26 mouse cellular contexts compared by ENCODE assay signal in the genomic region with DNA sequence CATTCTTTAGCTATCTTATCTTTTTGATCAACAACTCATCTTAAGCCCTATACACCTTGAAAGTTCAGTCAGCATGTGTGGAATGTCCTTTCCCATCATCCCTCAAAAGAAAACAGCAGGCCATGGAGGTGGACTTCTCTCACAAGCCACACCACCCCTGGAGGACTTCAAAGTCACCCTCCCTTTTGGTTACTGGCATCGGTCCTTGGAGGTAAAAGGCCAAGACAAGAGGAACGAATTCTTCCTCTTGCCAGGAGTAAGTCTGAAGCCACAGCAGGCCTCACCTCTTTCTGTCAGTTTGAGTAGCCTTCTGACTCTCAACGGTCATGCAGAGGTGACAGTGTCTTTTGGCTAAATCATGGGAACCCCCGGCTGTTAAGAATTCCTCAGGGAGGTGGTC. TPM values are rescaled to one million over a fixed set of nuclear protein-coding genes. Genes with fewer than 3 reads are reported as not detected.
DNase-seq lines count a peak whose midpoint lies in the region; ATAC-seq lines count a peak whose summit lies in the region.
"Had no signal": no experiment of that assay in that cellular context is flagged by ENCODE, and none has a peak within 500 bp of the region (broad histone marks: within the 10 kb centered on the region; RNA-seq: fewer than 3 reads in every experiment).

No protein-coding gene starts in this region.

- H3K27ac ChIP-seq in heart, embryonic 12.5 days (ENCODE audit: poor library complexity, severe bottlenecking), result no peak overlapping the region
- H3K27ac ChIP-seq in kidney, embryonic 15.5 days, result no peak overlapping the region
- H3K27ac ChIP-seq: embryonic facial prominence, embryonic 12.5 days; embryonic facial prominence, embryonic 15.5 days; forebrain, embryonic 13.5 days; heart, embryonic 15.5 days; hindbrain, embryonic 14.5 days; hindbrain, postnatal 0 days had no signal

- no peak overlapping the region for H3K4me2 ChIP-seq in heart, embryonic 12.5 days
- H3K4me2 ChIP-seq in kidney, embryonic 15.5 days, result no peak overlapping the region
- H3K4me2 ChIP-seq: embryonic facial prominence, embryonic 12.5 days; embryonic facial prominence, embryonic 15.5 days; forebrain, embryonic 13.5 days; heart, embryonic 11.5 days; heart, embryonic 15.5 days; hindbrain, embryonic 14.5 days had no signal

- peaks cover 24% of the 10 kb centered on the region for H3K4me1 ChIP-seq in heart, embryonic 12.5 days (replicated peaks)
- H3K4me1 ChIP-seq in kidney, embryonic 15.5 days, result peaks cover 23% of the 10 kb centered on the region

- H3K9me3 ChIP-seq in heart, embryonic 12.5 days (replicated peaks), result no peaks in the 10 kb centered on the region
- H3K9me3 ChIP-seq in kidney, embryonic 15.5 days (replicated peaks), result no peaks in the 10 kb centered on the region
- H3K9me3 ChIP-seq: embryonic facial prominence, embryonic 12.5 days; embryonic facial prominence, embryonic 15.5 days; forebrain, embryonic 13.5 days; heart, embryonic 15.5 days had no signal

- H3K9ac ChIP-seq in heart, embryonic 12.5 days, result no peak overlapping the region
- no peak overlapping the region for H3K9ac ChIP-seq in kidney, embryonic 15.5 days
- H3K9ac ChIP-seq: embryonic facial prominence, embryonic 12.5 days; embryonic facial prominence, embryonic 15.5 days; forebrain, embryonic 13.5 days; heart, embryonic 15.5 days; hindbrain, embryonic 14.5 days had no signal

- H3K36me3 ChIP-seq in heart, embryonic 12.5 days, result no peaks in the 10 kb centered on the region
- H3K36me3 ChIP-seq in kidney, embryonic 15.5 days, result no peaks in the 10 kb centered on the region
- H3K36me3 ChIP-seq: embryonic facial prominence, embryonic 12.5 days; embryonic facial prominence, embryonic 15.5 days; heart, embryonic 15.5 days had no signal

- no peaks in the 10 kb centered on the region for H3K27me3 ChIP-seq in heart, embryonic 12.5 days (replicated peaks)
- H3K27me3 ChIP-seq in kidney, embryonic 15.5 days, result no peaks in the 10 kb centered on the region
- H3K27me3 ChIP-seq: embryonic facial prominence, embryonic 12.5 days; embryonic facial prominence, embryonic 15.5 days; forebrain, embryonic 13.5 days; heart, embryonic 15.5 days had no signal

- whole genome bisulfite sequencing in heart, embryonic 12.5 days, result 63% methylated on average over 4 of the region's 4 CpGs
- WGBS in kidney, embryonic 15.5 days, result 67% methylated on average over 4 of the region's 4 CpGs

- DNase-seq in heart, adult 11 months, result peak; percentile 86
- peak; percentile 69 for DNase-seq in kidney, adult 11 months
- peak; percentile 58 to 79 for DNase-seq in kidney, adult 8-10 months
- DNase-seq in kidney, postnatal 14 days, result no peak
- peak; percentile 68 to 76 for DNase-seq in kidney, postnatal 36 days
- no peak for DNase-seq in embryo, embryonic 11 days
- DNase-seq: adrenal gland, adult 8-10 months; adrenal gland, postnatal 36 days; cerebellum, adult 18-20 months; cerebellum, adult 9-10 months; cerebellum, postnatal 14 days; gastrocnemius, postnatal 10 days; gastrocnemius, postnatal 36 days; heart, postnatal 4 days had no signal

- ATAC-seq in heart, embryonic 12.5 days (ENCODE audit: insufficient number of reproducible peaks, low FRiP score), result no peak
- ATAC-seq in kidney, embryonic 15.5 days (replicated peaks; ENCODE audit: low FRiP score), result no peak
- ATAC-seq: CD4-positive, CD25-positive, alpha-beta regulatory T cell, adult 4 months; forebrain, embryonic 13.5 days; forebrain, embryonic 16.5 days; hindbrain, postnatal 0 days; inflammation-experienced regulatory T-cells, adult 6 months had no signal

- H3K4me3 ChIP-seq in heart, embryonic 12.5 days, result no peak overlapping the region
- H3K4me3 ChIP-seq in kidney, embryonic 15.5 days (replicated peaks), result no peak overlapping the region
- H3K4me3 ChIP-seq: embryonic facial prominence, embryonic 12.5 days; embryonic facial prominence, embryonic 15.5 days; forebrain, embryonic 13.5 days; heart, embryonic 15.5 days had no signal

RNA-seq across cellular contexts. Expression of a gene that starts 36.1 kb away (rescaled TPM):
- 7.4 and 8.3 TPM in 2 replicates for polyA plus RNA-seq in heart, embryonic 12.5 days (2016; fragmentation: Nextera tagmentation; extraction: Ambion mirVana)
- 26.7 and 28.8 TPM in 2 replicates for polyA plus RNA-seq in kidney, embryonic 15.5 days (2015; fragmentation: Nextera tagmentation; extraction: Ambion mirVana)

Comparison
In these comparisons a context has a peak if more than half of its experiments do, and no peak if none do; other contexts are left out.
1. DNase-seq: peak in heart, adult 11 months (single experiment), kidney, adult 11 months (single experiment), kidney, adult 8-10 months (2 of 2) and kidney, postnatal 36 days (2 of 2); none in kidney, postnatal 14 days (single experiment) and embryo, embryonic 11 days (single experiment).